Mouse (Mus musculus): ENCODE measurements at regions not wholly inside any gene's neighbourhood (a gene's known extent, or its start where the extent isn't known, plus 50 kb on each side); places are given as distances from the start of the nearest gene placed in this dataset.

DNA sequence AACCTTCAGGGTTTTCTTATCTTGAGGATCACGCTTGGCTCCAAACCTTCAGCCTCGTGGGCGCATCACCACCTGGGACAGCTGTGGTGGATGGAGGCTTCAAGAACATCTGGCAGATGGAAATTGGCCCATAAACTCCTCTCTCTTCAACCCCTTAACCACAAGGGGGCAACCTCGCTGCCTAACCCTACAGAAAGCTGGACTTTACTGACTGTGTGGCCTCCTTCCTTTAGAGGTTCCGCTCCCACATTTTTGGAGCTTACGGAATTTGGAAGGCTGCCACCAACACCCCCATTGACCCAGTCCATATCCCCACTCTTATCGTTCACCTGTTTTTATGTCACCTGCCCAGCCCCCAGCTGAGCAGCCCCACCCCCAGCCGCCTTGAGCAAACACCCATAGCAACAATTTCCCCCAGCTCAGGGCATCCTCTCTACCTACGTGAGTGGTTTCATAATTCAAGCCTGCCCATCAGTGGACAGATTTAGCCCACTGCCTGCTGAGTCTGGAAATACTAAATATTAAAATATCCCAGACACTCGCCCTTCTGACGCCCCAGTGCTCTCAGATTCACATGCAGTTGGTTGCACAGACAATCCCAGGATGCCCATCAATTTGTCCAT lies 167.0 kb upstream of the Slc22a22 start:
- ATAC-seq (replicated peaks; ENCODE audit: low FRiP score, low read depth) = 0 out of 2 replicates have a peak, but pooled peaks have one; percentile 29
- H3K36me3 ChIP-seq (ENCODE audit: insufficient read depth, low read length) = no peaks in the 10 kb centered on the region

DNA sequence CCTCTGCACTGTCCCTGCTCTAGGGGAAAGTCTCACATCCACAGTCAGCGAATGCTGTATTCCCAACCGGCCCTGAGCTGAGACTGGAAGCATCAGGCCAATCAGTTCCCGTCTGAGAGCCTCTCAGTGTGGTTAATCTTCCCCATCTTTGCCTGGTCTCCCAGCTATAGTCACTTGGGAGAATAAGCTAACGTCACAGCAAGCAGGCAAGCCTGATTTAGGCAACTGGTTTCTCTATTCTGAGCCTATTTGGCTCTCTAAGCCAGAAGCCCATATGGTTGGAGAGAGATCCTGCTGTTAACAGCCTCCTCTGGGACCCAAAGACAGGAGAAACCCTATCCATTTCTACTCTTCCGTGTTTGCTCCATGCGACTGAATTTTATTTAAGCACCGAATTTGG lies 161.7 kb upstream of the Slc22a22 start:
- no peak for TF ChIP-seq CTCF (IDR thresholded peaks at IDR 0.05; ENCODE audit: low read depth)
- 58% methylated on average over 7 of the region's 7 CpGs for WGBS

More for the DNA sequence above, 167.0 kb upstream of the Slc22a22 start:
- peak; percentile 71 for DNase-seq (ENCODE audit: low spot score)
- Histone ChIP-seq H3K4me1 (replicated peaks; ENCODE audit: insufficient read depth, low read length) (no peaks in the 10 kb centered on the region), H3K9me3 (replicated peaks; ENCODE audit: low read length) (no peaks in the 10 kb centered on the region), H3K9ac (ENCODE audit: low read depth, low read length) (no peak overlapping the region), H3K4me3 (replicated peaks; ENCODE audit: low read depth, low read length) (no peak overlapping the region), H3K4me2 (ENCODE audit: low read length) (no peak overlapping the region), H3K27me3 (ENCODE audit: insufficient read depth, low read length) (no peaks in the 10 kb centered on the region), H3K27ac (no peak overlapping the region)
- 50% methylated on average over 11 of the region's 11 CpGs for WGBS
- peak; percentile 73 for TF ChIP-seq CTCF (IDR thresholded peaks at IDR 0.05; ENCODE audit: low read depth)

DNA sequence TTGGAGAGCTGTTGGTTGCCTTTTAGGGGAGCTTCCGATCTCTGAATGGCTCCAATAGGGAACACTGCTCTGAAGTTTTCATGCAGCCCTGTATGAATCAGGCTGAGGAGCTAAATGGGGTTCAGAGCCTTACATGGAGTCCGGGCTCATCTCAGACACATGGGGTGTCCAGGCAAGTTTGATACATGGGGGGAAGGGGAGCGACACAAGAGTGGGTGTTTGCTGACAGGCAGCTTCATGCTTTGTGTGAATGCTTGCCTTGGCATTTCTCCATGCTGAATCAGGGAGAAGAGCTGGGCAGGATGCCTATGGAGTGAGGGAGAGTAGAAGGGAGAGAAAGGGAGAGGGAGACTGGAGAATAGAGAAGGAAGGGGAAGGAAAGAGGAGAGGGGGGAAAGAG lies 155.6 kb upstream of the Slc22a22 start:
- no peak overlapping the region for H3K9ac ChIP-seq (ENCODE audit: low read depth, low read length)
- ATAC-seq (replicated peaks; ENCODE audit: low FRiP score, low read depth) (no peak), DNase-seq (ENCODE audit: low spot score) (no peak)
- no peak overlapping the region for H3K4me3 ChIP-seq (replicated peaks; ENCODE audit: low read depth, low read length)
- H3K27me3 ChIP-seq (ENCODE audit: insufficient read depth, low read length) = no peaks in the 10 kb centered on the region
- no peak overlapping the region for H3K4me2 ChIP-seq (ENCODE audit: low read length)
- 85% methylated on average over 3 of the region's 3 CpGs for WGBS
- no peaks in the 10 kb centered on the region for H3K4me1 ChIP-seq (replicated peaks; ENCODE audit: insufficient read depth, low read length)
- H3K36me3 ChIP-seq (ENCODE audit: insufficient read depth, low read length) = no peaks in the 10 kb centered on the region
- H3K9me3 ChIP-seq (replicated peaks; ENCODE audit: low read length) = no peaks in the 10 kb centered on the region
- H3K27ac ChIP-seq = no peak overlapping the region
- no peak for TF ChIP-seq CTCF (IDR thresholded peaks at IDR 0.05; ENCODE audit: low read depth)

More for the DNA sequence above, 161.7 kb upstream of the Slc22a22 start:
- Histone ChIP-seq H3K36me3 (ENCODE audit: insufficient read depth, low read length) (no peaks in the 10 kb centered on the region), H3K4me1 (replicated peaks; ENCODE audit: insufficient read depth, low read length) (no peaks in the 10 kb centered on the region), H3K27ac (no peak overlapping the region), H3K27me3 (ENCODE audit: insufficient read depth, low read length) (no peaks in the 10 kb centered on the region), H3K9ac (ENCODE audit: low read depth, low read length) (no peak overlapping the region), H3K4me2 (ENCODE audit: low read length) (no peak overlapping the region), H3K9me3 (replicated peaks; ENCODE audit: low read length) (no peaks in the 10 kb centered on the region), H3K4me3 (replicated peaks; ENCODE audit: low read depth, low read length) (no peak overlapping the region)
- no peak for DNase-seq (ENCODE audit: low spot score)
- ATAC-seq (replicated peaks; ENCODE audit: low FRiP score, low read depth) = no peak

DNA sequence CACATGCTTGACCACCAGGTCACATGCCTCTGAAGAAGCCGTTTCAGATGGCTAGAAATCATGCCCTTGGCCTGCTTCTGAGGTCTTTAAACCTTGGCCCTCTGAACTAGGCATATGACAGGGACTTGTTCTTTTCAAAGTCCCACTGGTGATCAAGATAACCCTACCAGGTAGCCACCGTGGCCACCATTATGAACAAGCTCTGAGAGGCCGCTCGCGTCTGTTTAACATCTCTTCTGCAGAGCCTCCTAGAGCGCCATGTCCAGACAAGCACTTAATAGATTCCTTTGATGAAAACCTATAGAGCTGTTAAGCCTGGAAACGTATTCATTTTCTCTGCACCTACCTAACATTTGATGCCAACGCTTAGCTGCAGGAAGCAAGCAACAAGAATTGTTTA lies 155.1 kb upstream of the Slc22a22 start:
- no peak overlapping the region for H3K4me3 ChIP-seq (replicated peaks; ENCODE audit: low read depth, low read length)
- no peak overlapping the region for H3K4me2 ChIP-seq (ENCODE audit: low read length)
- no peak overlapping the region for H3K9ac ChIP-seq (ENCODE audit: low read depth, low read length)
- no peak for ATAC-seq (replicated peaks; ENCODE audit: low FRiP score, low read depth)
- H3K27me3 ChIP-seq (ENCODE audit: insufficient read depth, low read length) = no peaks in the 10 kb centered on the region
- H3K4me1 ChIP-seq (replicated peaks; ENCODE audit: insufficient read depth, low read length) = no peaks in the 10 kb centered on the region
- H3K27ac ChIP-seq = no peak overlapping the region
- 86% methylated on average over 8 of the region's 8 CpGs for WGBS
- DNase-seq (ENCODE audit: low spot score) = no peak
- TF ChIP-seq CTCF (IDR thresholded peaks at IDR 0.05; ENCODE audit: low read depth) = no peak
- no peaks in the 10 kb centered on the region for H3K36me3 ChIP-seq (ENCODE audit: insufficient read depth, low read length)
- no peaks in the 10 kb centered on the region for H3K9me3 ChIP-seq (replicated peaks; ENCODE audit: low read length)

DNA sequence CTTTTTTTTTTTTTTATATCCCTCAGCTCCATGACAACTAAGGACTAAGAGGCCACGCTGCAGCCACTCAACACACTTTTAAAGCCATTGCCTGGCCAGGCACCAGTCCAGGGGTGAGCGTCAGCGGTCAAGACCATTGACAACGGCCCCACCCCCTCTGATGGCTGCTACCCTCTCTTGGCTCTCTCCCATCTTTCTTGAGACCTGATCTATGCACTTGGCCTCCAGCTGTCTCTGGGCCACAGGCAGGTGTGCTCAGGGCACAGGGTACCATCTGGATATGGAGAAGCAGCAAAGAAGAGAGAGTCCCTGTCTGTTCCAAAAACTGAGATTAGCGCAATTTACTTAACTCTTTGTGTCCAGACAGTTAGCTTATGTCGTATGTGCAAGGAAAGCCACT lies 141.0 kb upstream of the Slc22a22 start:
- 79% methylated on average over 6 of the region's 6 CpGs for WGBS
- Histone ChIP-seq H3K4me1 (replicated peaks; ENCODE audit: insufficient read depth, low read length) (0 out of 2 replicates have a peak, but pooled peaks cover 5% of the 10 kb centered on the region), H3K9ac (ENCODE audit: low read depth, low read length) (no peak overlapping the region), H3K27me3 (ENCODE audit: insufficient read depth, low read length) (no peaks in the 10 kb centered on the region), H3K4me3 (replicated peaks; ENCODE audit: low read depth, low read length) (no peak overlapping the region), H3K27ac (no peak overlapping the region), H3K9me3 (replicated peaks; ENCODE audit: low read length) (no peaks in the 10 kb centered on the region), H3K4me2 (ENCODE audit: low read length) (no peak overlapping the region), H3K36me3 (ENCODE audit: insufficient read depth, low read length) (no peaks in the 10 kb centered on the region)
- DNase-seq (ENCODE audit: low spot score) = no peak
- no peak for ATAC-seq (replicated peaks; ENCODE audit: low FRiP score, low read depth)
- TF ChIP-seq CTCF (IDR thresholded peaks at IDR 0.05; ENCODE audit: low read depth) = no peak

DNA sequence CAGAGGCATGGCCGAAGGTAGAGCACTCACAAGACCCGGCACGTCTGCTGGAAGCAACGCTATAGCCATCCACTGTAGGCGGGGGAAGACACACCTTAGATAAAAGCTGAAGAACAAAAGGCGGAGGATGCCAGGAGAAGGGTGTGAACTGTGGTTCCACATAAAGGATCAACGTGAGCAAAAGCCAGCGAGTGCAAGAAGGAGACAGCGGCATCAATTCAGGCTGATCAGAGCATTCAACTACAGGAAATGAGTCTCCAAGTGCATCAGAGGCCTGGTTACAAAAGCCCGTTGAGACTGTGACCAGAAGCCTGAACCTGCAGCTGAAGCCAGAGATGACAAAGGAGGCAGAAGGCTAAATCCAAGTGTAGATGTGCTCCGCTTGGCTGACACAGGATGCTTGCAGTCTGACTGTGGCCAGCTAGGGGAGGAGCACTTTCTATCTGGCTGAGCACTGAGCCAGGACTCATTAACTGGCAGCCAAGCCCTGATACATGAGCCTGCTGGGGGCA lies 139.5 kb upstream of the Slc22a22 start:
- 21% methylated on average over 11 of the region's 11 CpGs for WGBS
- H3K27me3 ChIP-seq (ENCODE audit: insufficient read depth, low read length) = no peaks in the 10 kb centered on the region
- DNase-seq (ENCODE audit: low spot score) = peak; percentile 61

More for the DNA sequence above, 139.5 kb upstream of the Slc22a22 start:
- no peak overlapping the region for H3K4me2 ChIP-seq (ENCODE audit: low read length)
- no peak overlapping the region for H3K9ac ChIP-seq (ENCODE audit: low read depth, low read length)
- H3K27ac ChIP-seq = no peak overlapping the region
- H3K9me3 ChIP-seq (replicated peaks; ENCODE audit: low read length) = no peaks in the 10 kb centered on the region
- no peaks in the 10 kb centered on the region for H3K36me3 ChIP-seq (ENCODE audit: insufficient read depth, low read length)
- no peak; the same call in 1 of the 2 replicates for ATAC-seq (replicated peaks; ENCODE audit: low FRiP score, low read depth)
- TF ChIP-seq CTCF (IDR thresholded peaks at IDR 0.05; ENCODE audit: low read depth) = 0 out of 2 replicates have a peak, but pooled peaks have one; percentile 3
- 0 out of 2 replicates have a peak, but pooled peaks cover 5% of the 10 kb centered on the region for H3K4me1 ChIP-seq (replicated peaks; ENCODE audit: insufficient read depth, low read length)
- no peak overlapping the region for H3K4me3 ChIP-seq (replicated peaks; ENCODE audit: low read depth, low read length)

Data from kidney, postnatal 0 days (tissue).